Mouse (Mus musculus) mouse embryonic stem cell (cell line): Measurements from ENCODE around the gene Dcp1b.

Experiments
- in situ Hi-C, 2 experiments: fragments of 300-500 bp; cut with MboI; formaldehyde crosslinking; loops; 1 replicate in 1 of 2; 3 replicates in 1 of 2; pipeline ENCODE4 v1.14.3; 2019 to 2020; ENCODE audit warnings: low sequenced_read_pairs in 2 of 2, low pct_unique_long_range_greater_than_20kb in 1 of 2, mixed read lengths in 1 of 2; ENCODE audit not compliant: unreplicated experiment in 1 of 2

The Dcp1b gene

DNA sequence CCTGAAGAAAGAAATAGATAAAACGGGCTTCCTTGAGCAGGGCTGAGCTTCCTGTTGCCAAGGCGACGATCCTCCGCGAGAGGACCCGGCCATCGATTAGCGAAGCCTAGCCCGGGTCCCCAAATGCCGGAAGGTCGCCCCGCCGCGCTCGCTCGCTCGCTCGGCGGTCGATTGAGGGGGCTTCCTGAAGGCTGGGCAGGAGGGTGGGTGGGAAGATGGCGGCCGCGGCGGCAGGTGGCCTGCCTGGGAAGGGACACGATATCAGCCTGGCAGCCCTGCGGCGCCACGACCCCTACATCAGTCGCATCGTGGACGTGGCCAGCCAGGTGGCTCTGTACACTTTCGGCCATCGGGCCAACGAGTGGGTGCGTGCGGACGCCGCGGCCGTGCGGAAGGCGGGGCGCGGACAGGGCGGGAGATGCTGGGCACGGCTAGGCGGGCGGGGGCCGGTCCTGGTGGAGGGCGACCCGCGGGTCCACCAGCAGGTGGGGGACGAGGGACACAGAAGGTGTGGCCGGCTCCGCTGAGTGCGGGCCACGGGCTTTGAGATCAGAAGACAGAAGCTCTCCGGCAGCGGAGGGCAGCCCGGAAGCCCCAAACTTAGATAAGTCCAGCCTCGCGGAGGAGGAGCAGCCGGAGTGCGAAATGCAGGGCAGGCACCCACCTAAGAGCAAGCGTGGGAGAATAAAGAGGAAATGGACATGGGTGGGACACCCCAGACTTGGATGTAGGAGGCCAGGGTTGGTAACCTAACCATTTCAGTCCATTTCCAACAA, at the start of gene Dcp1b:
Dcp1b (plus strand) TSS at position 176 of the 776 bp plus-strand sequence.
- in situ Hi-C loops: no loop called here

DNA sequence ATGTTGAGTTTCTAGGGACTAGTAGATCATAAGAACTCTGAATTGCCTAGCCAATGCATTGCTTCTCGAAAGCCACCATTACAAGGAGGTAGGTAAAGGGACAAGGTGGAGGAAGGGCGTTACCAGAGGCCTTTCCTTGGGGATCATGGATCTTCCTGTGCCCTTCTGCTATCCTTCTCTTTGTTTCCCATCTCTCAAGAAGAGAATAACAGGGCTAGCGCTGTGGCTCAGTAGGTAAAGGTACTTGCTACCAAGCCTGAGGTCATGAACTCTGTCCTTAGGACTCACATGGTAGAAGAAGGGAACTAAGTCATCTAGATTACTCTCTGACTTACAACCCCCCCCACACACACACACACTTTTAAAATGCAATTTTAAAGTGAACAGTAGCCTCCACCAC, 48.1 kb upstream of the Dcp1b start:
- in situ Hi-C loops: no loop called here

DNA sequence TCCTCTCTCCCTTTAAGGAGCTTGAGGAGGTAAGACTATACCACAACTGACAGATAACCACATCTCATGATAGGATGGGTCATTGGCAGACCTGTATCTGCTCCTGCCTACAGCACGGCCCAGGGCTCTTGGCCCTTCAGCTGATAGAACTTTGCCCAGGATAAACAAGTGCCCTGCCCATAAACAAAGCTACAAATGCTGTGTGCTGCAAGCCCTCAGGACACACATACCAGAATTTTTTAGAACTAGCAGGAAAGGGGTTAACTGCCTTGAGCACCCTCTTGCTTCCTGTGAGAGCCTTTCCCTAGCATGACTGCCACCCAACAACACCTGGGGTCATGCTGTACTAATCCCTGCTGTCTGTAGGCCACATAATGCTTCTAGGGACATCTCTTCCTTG, 47.0 kb upstream of the Dcp1b start:
- in situ Hi-C loops: no loop called here

DNA sequence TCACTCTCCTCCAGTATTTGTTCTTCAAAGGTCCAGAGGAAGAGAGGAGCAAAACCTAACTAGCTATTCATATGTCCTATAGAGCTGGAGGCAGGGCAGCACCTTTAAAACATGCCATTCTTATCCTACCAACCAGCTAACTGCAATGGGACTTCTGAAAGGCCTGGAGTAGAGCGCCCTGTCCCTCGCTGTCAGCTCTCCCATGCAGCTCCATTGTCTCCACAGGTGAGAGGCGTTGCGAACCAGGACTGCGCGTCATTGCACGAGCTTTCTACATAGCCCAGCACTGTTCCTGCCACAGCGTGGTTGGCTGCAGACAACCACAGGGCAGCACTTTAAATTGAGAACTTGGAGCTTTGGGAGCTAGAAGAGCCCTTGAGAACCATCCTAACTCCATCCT, 46.5 kb upstream of the Dcp1b start:
- in situ Hi-C loops: no loop called here

DNA sequence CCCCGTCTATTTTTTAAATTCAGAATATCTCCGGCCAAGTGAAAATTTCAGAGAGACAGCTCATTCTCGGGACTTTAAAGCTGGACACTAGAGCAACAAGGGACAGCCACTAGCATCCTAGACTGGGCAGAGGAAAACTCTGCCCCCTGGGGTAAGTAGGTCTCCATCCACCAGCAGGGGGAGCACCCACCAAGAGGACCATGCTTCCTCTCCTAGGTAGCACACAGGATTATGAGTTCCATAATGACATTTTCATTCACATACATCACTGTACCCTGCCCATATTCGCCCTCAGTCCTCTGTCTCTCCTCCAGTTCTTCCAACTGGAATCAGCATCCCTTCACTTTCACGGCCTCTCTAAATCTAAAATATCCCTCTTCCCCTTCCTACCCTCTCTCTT, 45.4 kb upstream of the Dcp1b start:
- in situ Hi-C loops: no loop called here

DNA sequence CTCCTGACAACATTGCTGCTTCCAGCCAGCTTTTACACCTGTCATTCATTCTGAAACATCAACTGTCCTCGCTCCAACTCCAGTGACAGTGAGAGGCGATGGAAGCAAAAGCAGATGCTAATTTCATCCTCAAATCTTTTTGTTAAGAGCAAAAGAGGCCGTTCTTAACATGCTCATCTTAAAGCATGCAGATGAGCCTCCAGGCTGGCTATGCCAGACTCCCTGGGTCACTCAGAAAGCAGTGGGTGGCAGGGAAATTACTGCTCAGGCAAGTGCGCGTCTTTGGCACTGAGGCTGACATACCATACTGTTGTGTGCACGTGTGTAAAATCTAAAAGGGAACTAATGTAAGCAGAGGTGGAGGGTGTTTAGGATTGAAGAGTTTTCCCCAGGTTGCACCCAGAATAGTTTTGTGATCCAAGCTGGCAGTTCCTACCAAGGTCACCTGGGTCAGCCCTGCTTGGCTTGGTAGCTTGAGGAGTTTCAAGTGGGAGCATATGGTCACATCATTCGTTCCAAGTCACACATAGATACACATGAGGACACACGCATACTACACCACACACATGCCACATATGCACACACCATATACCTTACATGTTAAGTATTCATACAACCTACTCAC, 42.8 kb upstream of the Dcp1b start:
- in situ Hi-C loops: no loop called here

DNA sequence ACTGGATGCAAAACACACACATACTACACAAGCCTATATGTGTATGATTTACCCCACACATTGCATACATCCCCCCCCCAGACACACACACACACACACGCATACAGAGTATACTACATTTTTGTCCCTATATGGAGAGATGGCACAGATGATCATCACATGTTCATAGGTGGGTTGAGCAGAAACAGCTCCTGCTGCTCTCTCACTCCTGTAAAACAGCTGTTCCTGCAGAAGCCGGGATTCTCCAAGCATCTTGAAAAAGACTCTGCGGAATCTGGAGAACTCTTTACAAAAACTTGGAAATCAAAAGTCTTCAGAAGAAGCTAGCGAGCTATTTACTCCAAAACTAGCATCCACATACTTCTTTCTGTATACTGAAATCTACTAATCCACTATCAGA, 42.2 kb upstream of the Dcp1b start:
- in situ Hi-C loops: no loop called here

DNA sequence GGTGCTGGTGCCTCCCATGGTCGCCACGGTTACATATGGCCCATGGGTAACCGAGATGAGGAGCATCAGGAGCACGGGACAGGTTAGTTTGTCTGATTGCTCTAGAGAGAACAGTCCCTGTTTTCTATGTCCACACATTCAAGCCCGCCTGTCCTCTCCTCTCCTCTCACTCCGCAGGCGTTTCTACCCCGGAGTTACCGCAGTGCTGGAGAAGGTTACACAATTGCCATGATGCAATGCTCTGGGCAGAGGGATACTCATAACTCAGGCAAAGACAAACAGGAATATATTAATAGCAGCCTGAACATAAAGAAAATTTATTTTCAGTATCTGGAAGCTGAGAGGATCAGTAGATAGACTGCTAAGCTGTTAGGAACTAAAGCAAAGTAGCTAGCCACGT, 37.3 kb upstream of the Dcp1b start:
- in situ Hi-C loops: no loop called here

DNA sequence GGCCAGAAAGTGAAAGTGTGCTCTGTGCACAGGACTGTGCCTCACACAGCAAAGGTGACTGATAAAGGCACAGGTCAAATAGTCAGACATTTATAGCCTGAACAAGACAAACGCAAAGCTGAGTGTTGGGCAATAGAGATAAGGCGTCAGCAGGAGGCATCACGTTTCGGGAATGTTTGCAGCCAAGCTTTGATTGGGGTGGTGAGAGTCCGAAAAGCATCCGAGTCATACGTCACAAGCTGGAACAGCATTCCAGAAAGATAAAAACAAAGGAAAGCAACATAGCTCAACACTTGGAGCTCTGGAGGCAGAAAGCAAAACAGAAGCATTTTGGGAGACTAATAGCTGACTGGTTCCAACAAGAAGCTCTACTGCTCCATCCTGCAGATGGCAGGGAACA, 35.5 kb upstream of the Dcp1b start:
- in situ Hi-C loops: no loop called here

DNA sequence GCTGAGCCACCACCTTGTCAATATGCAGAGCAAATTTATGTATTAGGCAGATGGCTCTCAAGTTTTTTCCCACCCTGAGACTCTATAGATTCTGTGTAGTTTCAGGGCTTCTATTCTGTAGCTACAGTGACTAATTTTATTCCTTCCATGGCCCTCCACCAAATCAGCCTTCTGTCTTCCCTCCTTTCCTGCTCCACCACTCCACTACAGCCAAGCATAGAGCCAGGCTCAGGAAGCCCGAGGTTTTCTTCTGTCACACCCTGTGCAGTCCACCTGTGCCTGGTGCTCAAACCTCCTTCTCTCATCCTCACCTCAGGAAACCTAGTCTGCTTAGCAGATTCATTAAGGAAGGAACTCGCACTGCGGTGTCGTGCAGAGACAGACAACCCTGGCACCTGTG, 29.9 kb upstream of the Dcp1b start:
- in situ Hi-C loops: no loop called here

DNA sequence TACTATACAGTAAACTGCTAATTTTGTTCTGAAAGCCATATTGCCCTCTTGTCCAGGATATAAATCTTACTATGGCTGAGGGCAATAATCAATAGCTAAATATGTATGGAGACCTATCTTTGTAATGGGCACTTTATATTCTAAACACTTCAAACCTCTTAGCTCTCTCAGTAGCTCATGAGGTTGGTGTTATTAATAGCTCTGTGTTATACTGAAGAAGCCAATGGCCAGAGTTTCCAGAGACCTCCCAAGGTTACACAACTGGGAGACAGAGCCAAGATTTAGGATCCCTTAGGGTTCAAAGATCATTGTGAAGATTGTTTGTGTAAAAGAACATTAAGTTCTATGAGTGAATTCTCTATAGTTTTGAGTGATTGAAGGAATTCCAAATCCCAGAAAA, 9.4 kb upstream of the Dcp1b start:
- in situ Hi-C loops: no loop called here

DNA sequence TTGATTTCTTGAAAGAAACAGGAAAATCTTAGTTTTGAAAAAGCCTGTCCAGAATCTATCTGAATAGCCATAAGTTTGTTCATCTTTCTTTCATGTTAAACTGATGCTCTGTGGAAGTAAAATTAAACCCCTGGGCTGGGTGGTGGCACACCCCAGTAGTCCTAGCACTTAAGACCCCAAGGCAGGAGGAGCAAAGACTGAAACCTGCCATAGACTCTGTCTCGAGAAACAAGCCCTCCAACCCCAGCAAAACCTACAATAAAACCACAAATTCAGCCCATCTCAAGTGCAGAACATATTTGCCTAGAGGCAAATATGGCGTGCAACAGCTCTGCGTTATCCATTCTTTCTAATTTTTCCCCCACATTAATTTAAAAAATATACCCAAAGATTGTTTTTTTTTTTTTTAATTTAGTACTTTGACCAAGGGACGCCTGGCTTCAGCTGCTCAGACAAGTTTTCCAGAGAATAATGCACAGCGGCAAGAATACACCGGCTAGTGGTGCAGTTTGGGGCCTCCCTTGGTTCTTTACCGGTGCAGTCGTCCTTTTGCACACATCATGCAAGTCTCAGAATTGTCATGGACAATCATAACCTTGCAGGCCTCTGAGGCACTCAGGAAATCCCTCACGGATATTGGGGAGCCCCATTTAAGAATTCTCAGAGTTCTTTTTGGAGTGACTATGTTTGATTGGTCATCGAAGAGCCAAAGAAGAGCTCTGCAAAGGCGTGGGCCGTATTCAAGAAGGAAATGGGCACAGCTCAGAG, 562 bp upstream of the Dcp1b start:
- in situ Hi-C loops: no loop called here

DNA sequence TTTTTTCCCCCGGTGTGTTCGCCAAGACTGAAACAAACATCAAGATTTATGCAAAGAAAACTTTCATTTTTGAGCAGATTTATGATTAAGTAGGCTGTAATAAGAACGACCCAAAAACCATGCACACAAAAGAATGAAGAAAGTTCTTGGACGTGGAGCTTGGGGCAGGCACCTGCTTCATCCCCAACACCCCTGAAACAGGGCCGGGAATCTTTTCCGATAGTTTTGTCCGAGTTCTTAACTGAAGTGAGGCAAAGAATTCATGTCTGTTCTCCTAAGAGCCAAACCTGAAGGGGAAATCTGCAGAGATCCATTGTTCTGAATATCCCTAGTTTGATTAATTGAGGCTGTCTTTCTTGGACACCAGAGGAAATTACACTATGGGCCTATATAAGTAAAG, 1.1 kb downstream of the Dcp1b start:
- in situ Hi-C loops: no loop called here

DNA sequence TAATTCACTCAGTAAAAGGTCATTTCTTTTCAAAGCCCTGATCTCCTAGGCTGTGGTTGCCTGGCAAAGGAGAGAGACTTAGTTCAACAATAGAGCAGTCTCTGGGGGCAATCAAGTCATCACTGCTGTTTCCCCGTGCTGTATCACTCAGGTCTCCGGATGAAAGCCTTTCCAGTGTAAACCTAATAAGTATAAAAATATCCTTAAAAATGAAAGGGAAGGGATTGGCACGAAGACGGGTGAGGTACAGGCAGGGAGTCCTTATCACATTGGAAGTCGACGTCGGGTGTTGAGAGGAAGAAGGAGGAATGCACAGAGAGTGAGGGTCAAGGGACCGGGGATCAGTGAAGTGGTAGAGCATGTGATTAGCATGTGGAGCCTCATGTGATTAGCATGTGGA, 2.0 kb downstream of the Dcp1b start:
- in situ Hi-C loops: no loop called here

DNA sequence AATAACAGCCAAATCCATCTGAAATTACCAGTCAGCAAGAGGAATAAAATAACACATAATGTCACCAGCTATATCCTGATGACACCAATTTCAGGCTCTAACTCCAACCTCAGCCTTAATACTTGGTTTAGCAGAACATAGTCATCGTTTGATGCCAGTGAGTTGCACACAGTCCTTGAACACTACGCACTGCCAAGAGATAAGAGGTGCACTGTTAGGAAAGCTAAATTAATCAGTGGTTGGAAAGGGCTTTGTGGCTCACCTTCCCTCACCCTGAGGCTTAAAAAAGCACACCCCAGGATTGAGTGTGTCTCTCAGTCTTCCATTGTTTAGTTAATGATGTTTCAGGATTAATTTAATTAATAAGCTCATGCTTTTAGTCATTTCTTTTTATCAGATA, 5.1 kb downstream of the Dcp1b start:
- in situ Hi-C loops: no loop called here

DNA sequence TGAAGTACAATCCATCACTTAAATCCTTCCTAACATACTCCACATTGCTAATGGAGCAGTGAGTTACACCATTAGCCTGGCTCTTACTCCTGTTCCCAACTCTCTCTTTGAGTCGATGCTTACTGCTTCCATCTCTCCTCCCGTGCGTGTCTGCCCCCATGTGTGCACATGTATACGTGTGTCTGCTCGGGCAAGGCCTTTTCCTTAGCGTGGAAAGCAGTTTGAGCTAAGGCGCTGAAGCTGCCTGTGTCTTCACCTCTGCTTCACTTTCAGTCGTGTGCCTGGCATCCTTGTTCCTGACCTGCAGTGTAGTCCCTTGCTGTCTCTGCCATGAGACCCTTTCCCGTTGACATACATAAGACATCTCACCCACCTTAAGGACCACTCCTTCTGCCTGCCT, 7.2 kb downstream of the Dcp1b start:
- in situ Hi-C loops: no loop called here

DNA sequence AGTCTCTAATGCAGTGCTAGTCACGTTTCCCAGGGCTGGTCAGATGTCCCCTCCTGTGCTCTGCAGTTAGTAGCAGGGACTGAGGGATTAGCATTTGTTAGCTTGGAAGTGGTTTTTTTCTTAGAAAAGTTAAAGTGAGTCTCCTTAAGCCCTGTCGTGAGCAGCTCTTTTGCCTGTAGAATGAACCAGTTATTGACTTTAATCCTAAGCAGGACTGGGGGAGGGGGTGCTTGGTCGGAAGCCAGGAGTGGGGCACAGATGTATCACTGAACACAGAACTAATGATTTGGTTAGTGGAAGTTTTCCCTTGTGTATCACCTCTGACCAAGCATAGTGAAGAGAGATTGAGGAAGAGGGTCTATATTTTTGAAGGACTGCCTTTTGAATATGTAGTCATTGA, 8.7 kb downstream of the Dcp1b start:
- in situ Hi-C loops: no loop called here

DNA sequence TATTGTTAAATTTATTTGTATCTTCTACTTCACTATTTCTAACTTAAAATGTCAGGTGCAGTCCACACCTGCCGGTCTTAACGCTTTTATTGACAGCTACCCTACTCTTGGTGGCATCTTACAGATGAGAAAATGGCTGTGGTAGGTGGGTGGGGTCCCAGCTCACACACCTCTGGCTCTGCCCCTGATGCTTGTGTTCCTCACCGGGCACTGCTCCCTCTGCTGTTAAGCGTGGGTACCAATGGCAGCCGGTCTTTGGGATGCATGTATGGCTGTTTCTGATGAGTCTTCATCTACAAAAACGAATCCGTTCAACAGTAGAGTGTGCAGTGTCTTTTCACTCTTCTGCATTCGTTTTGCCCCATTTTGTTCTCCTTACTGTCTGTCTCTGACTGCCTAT, 11.6 kb downstream of the Dcp1b start:
- in situ Hi-C loops: no loop called here

DNA sequence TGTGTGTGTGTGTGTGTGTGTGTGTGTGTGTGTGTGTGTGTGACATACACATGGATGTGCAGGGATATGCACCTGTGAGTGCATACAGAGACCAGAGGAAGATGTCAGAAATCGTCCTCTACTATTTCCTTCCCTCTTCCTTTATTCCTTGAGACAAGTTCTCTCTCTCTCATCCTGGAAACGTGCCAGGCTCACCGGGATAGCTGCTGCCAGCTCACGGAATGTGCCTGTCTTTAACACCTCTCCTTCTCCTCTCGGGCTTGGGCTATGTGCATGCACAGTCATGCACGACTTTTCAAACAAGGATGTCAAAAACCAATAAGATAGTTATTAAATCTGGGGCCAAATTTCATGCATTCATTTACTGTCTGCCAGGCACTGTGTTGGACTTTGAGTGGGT, 12.6 kb downstream of the Dcp1b start:
- in situ Hi-C loops: no loop called here

DNA sequence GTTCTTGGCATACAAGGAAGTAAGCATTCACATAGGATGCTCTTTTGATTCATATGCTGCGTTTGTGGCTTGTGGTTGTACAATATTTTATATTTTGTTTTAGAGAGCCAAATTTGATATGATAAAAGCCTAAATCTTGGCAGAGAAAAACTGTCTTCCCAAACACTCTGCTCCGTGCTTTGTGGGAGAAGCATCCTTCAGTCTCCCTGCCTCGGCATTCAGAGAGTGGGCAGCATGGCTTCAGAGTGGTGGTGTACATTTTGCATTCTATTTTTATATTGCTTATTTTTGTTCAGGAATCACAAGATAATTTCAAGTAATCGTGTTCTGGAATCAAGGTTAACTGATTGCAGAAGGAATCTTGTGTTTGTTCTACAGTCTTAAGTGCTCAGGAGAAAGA, 16.4 kb downstream of the Dcp1b start:
- in situ Hi-C loops: no loop called here
